Mouse (Mus musculus): Measurements from ENCODE around the gene Rala. TPM values are rescaled to one million over a fixed set of nuclear protein-coding genes. Genes with fewer than 3 reads are reported as not detected.

Gene Rala
- polyA plus RNA-seq, 1 experiment from 2014 or later: 83.7 TPM

GRCm38 (mm10) chr13:17836808-17837207 lies 107.2 kb downstream of the Rala start:
- no peaks in the 10 kb centered on the region for H3K4me1 ChIP-seq (replicated peaks; ENCODE audit: control insufficient read depth, insufficient read depth, low read length)
- no peaks in the 10 kb centered on the region for H3K36me3 ChIP-seq (ENCODE audit: control insufficient read depth, insufficient read depth, low read length)
- H3K4me3 ChIP-seq (ENCODE audit: low read depth, low read length): no peak overlapping the region
- no peaks in the 10 kb centered on the region for H3K9me3 ChIP-seq (ENCODE audit: control insufficient read depth, low read length)
- H3K4me2 ChIP-seq (ENCODE audit: low read length): no peak overlapping the region
- no peaks in the 10 kb centered on the region for H3K27me3 ChIP-seq (replicated peaks; ENCODE audit: control insufficient read depth, insufficient read depth, low read length)
- H3K27ac ChIP-seq (ENCODE audit: low read depth): no peak overlapping the region
- H3K9ac ChIP-seq (ENCODE audit: low read length): no peak overlapping the region
- ATAC-seq (replicated peaks; ENCODE audit: low FRiP score, low TSS enrichment, low read depth) (no peak), DNase-seq (ENCODE audit: low spot score) (no peak)
- WGBS: 81% methylated on average over 7 of the region's 7 CpGs

DNA sequence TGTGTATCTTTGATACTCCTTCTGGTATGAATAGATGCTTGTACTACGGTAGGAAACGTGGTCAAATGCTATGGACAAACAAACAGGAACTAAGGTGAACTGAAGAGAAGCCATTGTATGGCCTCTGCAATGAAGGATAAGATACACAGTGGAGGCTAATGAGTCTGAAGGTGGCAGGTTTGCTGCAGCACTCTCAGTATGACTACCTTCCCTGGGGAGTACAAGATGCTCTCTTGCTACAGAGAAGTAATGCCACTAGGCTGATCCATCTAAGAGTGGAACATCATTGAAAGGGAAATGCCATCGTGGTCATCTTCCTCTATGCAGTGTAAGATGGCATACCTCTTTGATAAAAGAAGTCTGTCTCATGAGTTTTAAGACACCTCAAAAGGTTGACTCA lies 111.1 kb downstream of the Rala start:
- ATAC-seq (replicated peaks; ENCODE audit: low FRiP score, low TSS enrichment, low read depth) (no peak), DNase-seq (ENCODE audit: low spot score) (no peak)
- no peaks in the 10 kb centered on the region for H3K4me1 ChIP-seq (replicated peaks; ENCODE audit: control insufficient read depth, insufficient read depth, low read length)
- no peaks in the 10 kb centered on the region for H3K27me3 ChIP-seq (replicated peaks; ENCODE audit: control insufficient read depth, insufficient read depth, low read length)
- no peaks in the 10 kb centered on the region for H3K36me3 ChIP-seq (ENCODE audit: control insufficient read depth, insufficient read depth, low read length)
- H3K4me2 ChIP-seq (ENCODE audit: low read length): no peak overlapping the region
- 63% methylated on average over 3 of the region's 3 CpGs for WGBS
- H3K4me3 ChIP-seq (ENCODE audit: low read depth, low read length): no peak overlapping the region
- H3K27ac ChIP-seq (ENCODE audit: low read depth): no peak overlapping the region
- no peak overlapping the region for H3K9ac ChIP-seq (ENCODE audit: low read length)
- no peaks in the 10 kb centered on the region for H3K9me3 ChIP-seq (ENCODE audit: control insufficient read depth, low read length)

Other genes with a start within 250 kb of the Rala start
- gene Mplkip, start 249.0 kb downstream of the Rala start, polyA plus RNA-seq (2014; fragmentation: Nextera tagmentation; extraction: Ambion mirVana): 50.4 and 58.3 TPM in 2 replicates
- gene Sugct, start 248.7 kb downstream of the Rala start, polyA plus RNA-seq (2014; fragmentation: Nextera tagmentation; extraction: Ambion mirVana): 3.7 and 3.9 TPM in 2 replicates
- 19.6 and 20.9 TPM in 2 replicates for gene Cdk13, start 139.1 kb downstream of the Rala start, polyA plus RNA-seq (2014; fragmentation: Nextera tagmentation; extraction: Ambion mirVana)
- gene Yae1d1, start 49.1 kb upstream of the Rala start, polyA plus RNA-seq (2014; fragmentation: Nextera tagmentation; extraction: Ambion mirVana): 65.6 and 72.8 TPM in 2 replicates